Mouse (Mus musculus): ENCODE measurements around the gene Slc23a3. TPM values are rescaled to one million over a fixed set of nuclear protein-coding genes. Genes with fewer than 3 reads are reported as not detected.

Slc23a3 gene
- total RNA-seq, 4 experiments from 2014 or later, result 0.59 to 1.7 (median 1.2) TPM

- DNase-seq (ENCODE audit: low spot score in 2 of 2), result no peak
Observed at GRCm38 (mm10) chr1:75140601-75141190, 7.0 kb upstream of the Slc23a3 start.

- no peak for DNase-seq (ENCODE audit: low spot score in 2 of 2)
Observed at GRCm38 (mm10) chr1:75138448-75138847, 4.8 kb upstream of the Slc23a3 start.

GRCm38 (mm10) chr1:75136730-75137129, 3.0 kb upstream of the Slc23a3 start:
- no peak for DNase-seq (ENCODE audit: low spot score in 2 of 2)

- DNase-seq (ENCODE audit: low spot score in 2 of 2), result no peak
Observed at GRCm38 (mm10) chr1:75136293-75136692, 2.6 kb upstream of the Slc23a3 start.

- DNase-seq (ENCODE audit: low spot score in 2 of 2), result no peak
Observed at GRCm38 (mm10) chr1:75128641-75129040, 5.0 kb downstream of the Slc23a3 start.

- no peak for DNase-seq (ENCODE audit: low spot score in 2 of 2)
Observed at GRCm38 (mm10) chr1:75125418-75125817, 8.3 kb downstream of the Slc23a3 start.

- peak; percentile 86 to 89 for DNase-seq (ENCODE audit: low spot score in 2 of 2)
Observed at GRCm38 (mm10) chr1:75124346-75125321, 9.1 kb downstream of the Slc23a3 start, which contains the start of gene Nhej1. TSS of gene Nhej1 (minus strand) at chr1:75125200.

- no peak for DNase-seq (ENCODE audit: low spot score in 2 of 2)
Observed at GRCm38 (mm10) chr1:75122211-75122610, 11.5 kb downstream of the Slc23a3 start.

Other genes starting within 250 kb of the Slc23a3 start
- under 1 TPM in 1 of 4 experiments, not detected in 3; 0.37 TPM for gene Fev, start 248.5 kb downstream of the Slc23a3 start, total RNA-seq (2022)
- gene Cryba2, start 240.7 kb downstream of the Slc23a3 start, total RNA-seq (2022), result under 1 TPM in 1 of 4 experiments, not detected in 3; 0.58 TPM
- 1 to 10 TPM; 2.6 to 4.8 (median 3.8) TPM for gene Cfap65, start 198.3 kb downstream of the Slc23a3 start, total RNA-seq (2022)
- under 1 TPM; 0.19 to 0.49 (median 0.27) TPM for gene Ihh, start 182.2 kb downstream of the Slc23a3 start, total RNA-seq (2022)
- gene Nhej1, start 8.7 kb downstream of the Slc23a3 start, total RNA-seq (2022), result 1 to 10 TPM; 2.0 to 4.8 (median 3.3) TPM
- gene Cnppd1, start 8.8 kb upstream of the Slc23a3 start, total RNA-seq (2022), result 10 to 100 TPM; 31.6 to 36.5 (median 33.8) TPM
- 100 to 1,000 TPM; 202 to 212 (median 206) TPM for gene Retreg2, start 8.9 kb upstream of the Slc23a3 start, total RNA-seq (2022)
- 10 to 100 TPM; 27.2 to 29.4 (median 28.0) TPM for gene Zfand2b, start 34.8 kb upstream of the Slc23a3 start, total RNA-seq (2022)
- 10 to 100 TPM; 26.2 to 29.9 (median 28.8) TPM for gene Abcb6, start 46.5 kb upstream of the Slc23a3 start, total RNA-seq (2022)
- 10 to 100 TPM; 20.3 to 26.4 (median 26.0) TPM for gene Ankzf1, start 58.3 kb upstream of the Slc23a3 start, total RNA-seq (2022)
- gene Atg9a, start 58.3 kb upstream of the Slc23a3 start, total RNA-seq (2022), result 100 to 1,000 TPM; 114 to 124 (median 118) TPM
- gene Glb1l, start 76.9 kb upstream of the Slc23a3 start, total RNA-seq (2022), result 10 to 100 TPM; 14.0 to 18.3 (median 14.9) TPM
- 10 to 100 TPM; 73.9 to 82.8 (median 80.2) TPM for gene Stk16, start 76.9 kb upstream of the Slc23a3 start, total RNA-seq (2022)
- gene Tuba4a, start 86.0 kb upstream of the Slc23a3 start, total RNA-seq (2022), result 100 to 1,000 TPM; 598 to 614 (median 602) TPM
- gene A630095N17Rik, start 98.2 kb upstream of the Slc23a3 start, total RNA-seq (2022), result not detected
- 100 to 1,000 TPM in 3 of 4 experiments, 10 to 100 TPM in 1; 98.9 to 111 (median 108) TPM for gene Dnajb2, start 102.5 kb upstream of the Slc23a3 start, total RNA-seq (2022)
- 100 to 1,000 TPM; 411 to 436 (median 423) TPM for gene Ptprn, start 130.6 kb upstream of the Slc23a3 start, total RNA-seq (2022)
- 100 to 1,000 TPM; 166 to 203 (median 173) TPM for gene Resp18, start 144.5 kb upstream of the Slc23a3 start, total RNA-seq (2022)
- gene Dnpep, start 184.1 kb upstream of the Slc23a3 start, total RNA-seq (2022), result 10 to 100 TPM; 56.5 to 63.2 (median 59.7) TPM
- 1 to 10 TPM in 3 of 4 experiments, under 1 TPM in 1; 0.89 to 2.9 (median 1.8) TPM for gene Des, start 226.4 kb upstream of the Slc23a3 start, total RNA-seq (2022)
- 100 to 1,000 TPM; 177 to 190 (median 187) TPM for gene Speg, start 241.4 kb upstream of the Slc23a3 start, total RNA-seq (2022)